ENCODE assay signal across 8 mouse cellular contexts in the genomic region with DNA sequence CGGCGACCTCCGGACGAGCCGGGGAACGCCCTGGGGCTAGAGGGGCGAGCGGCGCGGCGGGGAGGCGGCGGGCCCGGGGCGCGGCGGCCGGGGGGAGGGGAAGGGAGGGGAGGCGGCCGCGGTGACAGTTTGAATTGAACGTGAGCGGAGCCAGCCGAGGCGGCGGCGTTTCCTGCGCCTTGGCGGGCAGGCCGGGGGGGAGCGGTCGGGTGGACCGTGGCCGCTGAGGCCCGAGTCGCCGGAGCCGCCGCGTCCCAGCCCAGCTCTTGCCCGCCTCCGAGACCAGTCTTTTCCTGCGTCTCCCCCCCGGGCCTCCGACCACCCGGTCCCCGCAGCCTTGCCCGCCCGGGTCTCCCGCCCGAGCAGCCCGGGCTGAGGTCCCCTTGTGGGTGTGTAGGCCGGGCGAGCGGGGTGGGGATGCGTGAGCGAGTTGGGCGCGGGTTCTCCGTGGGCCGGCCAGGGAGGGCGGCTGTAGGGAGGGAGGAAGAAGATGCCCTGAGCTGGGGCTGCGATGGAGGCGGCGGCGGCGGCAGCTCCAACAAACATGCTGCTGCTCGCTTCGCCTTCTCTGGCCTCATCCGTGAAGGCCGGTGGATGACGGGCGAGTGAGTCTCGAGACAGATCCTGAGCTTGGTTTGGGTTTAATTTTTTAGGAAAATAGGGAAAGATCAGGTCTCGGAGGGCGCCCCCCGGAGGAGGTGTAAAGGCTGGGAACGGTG. TPM values are rescaled to one million over a fixed set of nuclear protein-coding genes. Genes with fewer than 3 reads are reported as not detected.
A peak's percentile ranks its signal among the peaks of the same experiment; 100 is the strongest.
DNase-seq lines count a peak whose midpoint lies in the region; ATAC-seq and TF ChIP-seq lines count a peak whose summit lies in the region.

No protein-coding gene starts in this region.

- WGBS in heart, embryonic 12.5 days, result 1% methylated on average over 69 of the region's 78 CpGs
- under 1% methylated on average over 66 of the region's 78 CpGs for WGBS in kidney, embryonic 16.5 days
- WGBS in liver, embryonic 12.5 days (ENCODE audit: insufficient replicate concordance), result under 1% methylated on average over 59 of the region's 78 CpGs
- under 1% methylated on average over 49 of the region's 78 CpGs for WGBS in stomach, embryonic 14.5 days

- no peaks in the 10 kb centered on the region for H3K36me3 ChIP-seq in E14TG2a.4 (ENCODE audit: insufficient read depth, low read length)
- no peaks in the 10 kb centered on the region for H3K36me3 ChIP-seq in erythroblast, embryonic 14.5 days (ENCODE audit: control insufficient read depth)
- no peaks in the 10 kb centered on the region for H3K36me3 ChIP-seq in heart, embryonic 12.5 days
- no peaks in the 10 kb centered on the region for H3K36me3 ChIP-seq in kidney, embryonic 16.5 days (ENCODE audit: insufficient read depth, low read length)
- H3K36me3 ChIP-seq in liver, embryonic 12.5 days, result no peaks in the 10 kb centered on the region
- no peaks in the 10 kb centered on the region for H3K36me3 ChIP-seq in myocyte (ENCODE audit: control insufficient read depth, insufficient read depth)
- no peaks in the 10 kb centered on the region for H3K36me3 ChIP-seq in stomach, embryonic 14.5 days (ENCODE audit: control insufficient read depth, insufficient read depth, low read length)

- no peaks in the 10 kb centered on the region for H3K9me3 ChIP-seq in E14TG2a.4 (ENCODE audit: low read length)
- H3K9me3 ChIP-seq in erythroblast, embryonic 14.5 days (ENCODE audit: control insufficient read depth, low read length), result no peaks in the 10 kb centered on the region
- no peaks in the 10 kb centered on the region for H3K9me3 ChIP-seq in heart, embryonic 12.5 days (replicated peaks)
- no peaks in the 10 kb centered on the region for H3K9me3 ChIP-seq in kidney, embryonic 16.5 days (ENCODE audit: low read length)
- no peaks in the 10 kb centered on the region for H3K9me3 ChIP-seq in liver, embryonic 12.5 days (replicated peaks)
- H3K9me3 ChIP-seq in stomach, embryonic 14.5 days (ENCODE audit: control insufficient read depth, low read depth, low read length), result no peaks in the 10 kb centered on the region

- peak overlapping the region; percentile 91 for H3ac ChIP-seq in myocyte (ENCODE audit: control insufficient read depth, insufficient read length)

- H3K4me3 ChIP-seq in E14TG2a.4 (replicated peaks; ENCODE audit: low read length), result peak overlapping the region; percentile 98
- peak overlapping the region; percentile 91 for H3K4me3 ChIP-seq in erythroblast, embryonic 14.5 days (replicated peaks)
- peak overlapping the region; percentile 99 for H3K4me3 ChIP-seq in heart, embryonic 12.5 days
- peak overlapping the region; percentile 100 for H3K4me3 ChIP-seq in kidney, embryonic 16.5 days (ENCODE audit: low read length)
- H3K4me3 ChIP-seq in liver, embryonic 12.5 days, result peak overlapping the region; percentile 91
- peak overlapping the region; percentile 85 for H3K4me3 ChIP-seq in myocyte
- H3K4me3 ChIP-seq in stomach, embryonic 14.5 days (ENCODE audit: low read depth, low read length), result peak overlapping the region; percentile 99

- H3K4me2 ChIP-seq in heart, embryonic 12.5 days, result peak overlapping the region; percentile 88
- peak overlapping the region; percentile 62 for H3K4me2 ChIP-seq in kidney, embryonic 16.5 days (replicated peaks; ENCODE audit: low read depth, low read length)
- H3K4me2 ChIP-seq in liver, embryonic 12.5 days, result peak overlapping the region; percentile 82
- H3K4me2 ChIP-seq in myocyte (ENCODE audit: low read depth), result peak overlapping the region; percentile 85
- H3K4me2 ChIP-seq in stomach, embryonic 14.5 days (replicated peaks; ENCODE audit: low read depth, low read length), result peak overlapping the region; percentile 56

- H3K79me2 ChIP-seq in myocyte (ENCODE audit: control insufficient read depth, insufficient read depth), result peaks cover 59% of the 10 kb centered on the region

- DNase-seq in brain, embryonic 14.5 days (ENCODE audit: low read depth), result peak; percentile 68

- peaks cover 24% of the 10 kb centered on the region for H3K4me1 ChIP-seq in E14TG2a.4 (replicated peaks; ENCODE audit: low read depth, low read length)
- H3K4me1 ChIP-seq in erythroblast, embryonic 14.5 days (ENCODE audit: control insufficient read depth), result peaks cover 38% of the 10 kb centered on the region
- H3K4me1 ChIP-seq in heart, embryonic 12.5 days (replicated peaks), result peaks cover 14% of the 10 kb centered on the region
- peaks cover 17% of the 10 kb centered on the region for H3K4me1 ChIP-seq in kidney, embryonic 16.5 days (ENCODE audit: insufficient read depth, low read length)
- peaks cover 28% of the 10 kb centered on the region for H3K4me1 ChIP-seq in liver, embryonic 12.5 days
- H3K4me1 ChIP-seq in stomach, embryonic 14.5 days (ENCODE audit: control insufficient read depth, insufficient read depth, low read length), result peaks cover 13% of the 10 kb centered on the region

- H3K27ac ChIP-seq in heart, embryonic 12.5 days (ENCODE audit: poor library complexity, severe bottlenecking), result peak overlapping the region; percentile 99
- peak overlapping the region; percentile 98 for H3K27ac ChIP-seq in kidney, embryonic 16.5 days (ENCODE audit: low read length)
- H3K27ac ChIP-seq in liver, embryonic 12.5 days, result peak overlapping the region; percentile 99
- peak overlapping the region; percentile 99 for H3K27ac ChIP-seq in stomach, embryonic 14.5 days (ENCODE audit: low read length)

- TF ChIP-seq CTCF in E14TG2a.4 (conservative IDR thresholded peaks at IDR 0.05; ENCODE audit: low read length), result peak; percentile 30; the same call in 1 of the 2 replicates
- peak; percentile 40 for TF ChIP-seq CTCF in brain, embryonic 14.5 days (IDR thresholded peaks at IDR 0.05; ENCODE audit: borderline replicate concordance, extremely low read depth, insufficient read depth, insufficient read length)

- ATAC-seq in heart, embryonic 12.5 days (ENCODE audit: insufficient number of reproducible peaks, low FRiP score), result peak; percentile 54
- peak; percentile 60 for ATAC-seq in kidney, embryonic 16.5 days (ENCODE audit: low FRiP score, low TSS enrichment)
- peak; percentile 70 for ATAC-seq in liver, embryonic 12.5 days
- peak; percentile 35 for ATAC-seq in stomach, embryonic 14.5 days (ENCODE audit: insufficient number of reproducible peaks, insufficient read depth, low FRiP score, low read depth)

- H3K9ac ChIP-seq in heart, embryonic 12.5 days, result peak overlapping the region; percentile 99
- H3K9ac ChIP-seq in kidney, embryonic 16.5 days (replicated peaks; ENCODE audit: low read length), result peak overlapping the region; percentile 100
- H3K9ac ChIP-seq in liver, embryonic 12.5 days, result peak overlapping the region; percentile 96
- H3K9ac ChIP-seq in stomach, embryonic 14.5 days (replicated peaks; ENCODE audit: low read depth, low read length), result peak overlapping the region; percentile 96

- no peak for TF ChIP-seq POLR2A in brain, embryonic 14.5 days (IDR thresholded peaks at IDR 0.05; ENCODE audit: borderline replicate concordance, extremely low read depth, insufficient read depth, insufficient read length, poor library complexity, severe bottlenecking)
- peak; percentile 39 for TF ChIP-seq POLR2A in myocyte (IDR thresholded peaks at IDR 0.05; ENCODE audit: insufficient read length, low read depth)

- H3K27me3 ChIP-seq in E14TG2a.4 (ENCODE audit: insufficient read depth, low read length), result no peaks in the 10 kb centered on the region
- H3K27me3 ChIP-seq in erythroblast, embryonic 14.5 days (ENCODE audit: control insufficient read depth), result no peaks in the 10 kb centered on the region
- H3K27me3 ChIP-seq in heart, embryonic 12.5 days (replicated peaks), result no peaks in the 10 kb centered on the region
- no peaks in the 10 kb centered on the region for H3K27me3 ChIP-seq in kidney, embryonic 16.5 days (ENCODE audit: insufficient read depth, low read length)
- H3K27me3 ChIP-seq in liver, embryonic 12.5 days (replicated peaks), result no peaks in the 10 kb centered on the region
- no peaks in the 10 kb centered on the region for H3K27me3 ChIP-seq in myocyte (ENCODE audit: control insufficient read depth, insufficient read depth, insufficient read length)
- H3K27me3 ChIP-seq in stomach, embryonic 14.5 days (ENCODE audit: control insufficient read depth, insufficient read depth, low read length), result no peaks in the 10 kb centered on the region

TF ChIP-seq in myocyte, 11 proteins besides CTCF, POLR2A, EP300 and RAD21:
- TF ChIP-seq USF1 (IDR thresholded peaks at IDR 0.05; ENCODE audit: low read depth), result no peak
- TF ChIP-seq MYOG (IDR thresholded peaks at IDR 0.05; ENCODE audit: control insufficient read depth in 1 of 3, insufficient read depth in 1 of 3, insufficient read length in 2 of 3, low read depth in 2 of 3), result no peak
- TF ChIP-seq REST (IDR thresholded peaks at IDR 0.05; ENCODE audit: insufficient read depth, insufficient read length), result no peak
- no peak for TF ChIP-seq E2F4 (IDR thresholded peaks at IDR 0.05; ENCODE audit: insufficient read depth)
- no peak for TF ChIP-seq MAX (IDR thresholded peaks at IDR 0.05; ENCODE audit: low read depth)
- no peak for TF ChIP-seq TCF12 (IDR thresholded peaks at IDR 0.05; ENCODE audit: insufficient read depth, poor library complexity, severe bottlenecking)
- TF ChIP-seq MYOD1 (IDR thresholded peaks at IDR 0.05; ENCODE audit: control insufficient read depth in 1 of 3, insufficient read length in 2 of 3, low read depth in 2 of 3), result no peak
- no peak for TF ChIP-seq TCF3 (IDR thresholded peaks at IDR 0.05; ENCODE audit: insufficient read length, low read depth)
- TF ChIP-seq POLR2AphosphoS2 (IDR thresholded peaks at IDR 0.05; ENCODE audit: insufficient read length, low read depth), result no peak
- no peak for TF ChIP-seq SRF (IDR thresholded peaks at IDR 0.05; ENCODE audit: control insufficient read depth, insufficient read length, low read depth)
- no peak for TF ChIP-seq CEBPB (IDR thresholded peaks at IDR 0.05; ENCODE audit: insufficient read depth, poor library complexity, severe bottlenecking)

RNA-seq across cellular contexts. Expression of gene Sept7, which starts 0.7 kb away (rescaled TPM):
- polyA plus RNA-seq in brain, embryonic 14.5 days (2012; rRNA removed), result 82.5 and 112 TPM in 2 replicates
- 0.74 and 1.5 TPM in 2 replicates for polyA plus RNA-seq in erythroblast, embryonic 14.5 days (2012)
- polyA plus RNA-seq in heart, embryonic 12.5 days (2016; fragmentation: Nextera tagmentation; extraction: Ambion mirVana), result 299 and 306 TPM in 2 replicates
- polyA plus RNA-seq in kidney, embryonic 16.5 days (2015; fragmentation: Nextera tagmentation; extraction: Ambion mirVana), result 307 and 316 TPM in 2 replicates
- 137 TPM in 2 replicates for polyA plus RNA-seq in liver, embryonic 12.5 days (2016; fragmentation: Nextera tagmentation; extraction: Ambion mirVana)
- 43.8 TPM for polyA plus RNA-seq in myocyte (2012; fragmentation: generic; extraction: Trizol)
- 288 and 302 TPM in 2 replicates for polyA plus RNA-seq in stomach, embryonic 14.5 days (2014; fragmentation: Nextera tagmentation; extraction: Ambion mirVana)

Comparison
In these comparisons a context has a peak if more than half of its experiments do, and no peak if none do; other contexts are left out.
1. Peak in every context shown above with its lines: DNase-seq, ATAC-seq, H3K4me3 ChIP-seq and H3K27ac ChIP-seq.
2. RNA of gene Sept7, which starts 0.7 kb away (polyA plus RNA-seq): 307 to 316 TPM in kidney, embryonic 16.5 days, 299 to 306 TPM in heart, embryonic 12.5 days, 288 to 302 TPM in stomach, embryonic 14.5 days, 137 TPM in liver, embryonic 12.5 days, 82.5 to 112 TPM in brain, embryonic 14.5 days and 43.8 TPM in myocyte (single experiment); 0.74 to 1.5 TPM in erythroblast, embryonic 14.5 days; every median in the first group is over 10 times any median in the second.